Mouse (Mus musculus): Measurements from ENCODE around the gene Lrrc45. TPM values are rescaled to one million over a fixed set of nuclear protein-coding genes. Genes with fewer than 3 reads are reported as not detected.

Lrrc45 gene
- polyA plus RNA-seq, 1 experiment from 2014 or later = 86.6 TPM

- Histone ChIP-seq H3K27ac (ENCODE audit: low read length) (no peak overlapping the region), H3K4me2 (ENCODE audit: low read length) (no peak overlapping the region), H3K9me3 (replicated peaks; ENCODE audit: control insufficient read depth, low read length, poor library complexity, severe bottlenecking) (no peaks in the 10 kb centered on the region), H3K27me3 (ENCODE audit: control insufficient read depth, insufficient read depth, low read depth, low read length) (no peaks in the 10 kb centered on the region), H3K4me1 (ENCODE audit: control insufficient read depth, insufficient read depth, low read length) (peaks cover 20% of the 10 kb centered on the region), H3K36me3 (ENCODE audit: control insufficient read depth, insufficient read depth, low read length) (peaks cover 8% of the 10 kb centered on the region), H3K4me3 (ENCODE audit: low read depth, low read length) (no peak overlapping the region), H3K9ac (ENCODE audit: low read depth, low read length) (no peak overlapping the region)
- no peak for ATAC-seq
- 76% methylated on average over 5 of the region's 5 CpGs for WGBS
Observed at GRCm38 (mm10) chr11:120710672-120711071, 3.1 kb upstream of the Lrrc45 start.

- Histone ChIP-seq H3K36me3 (ENCODE audit: control insufficient read depth, insufficient read depth, low read length) (peaks cover 8% of the 10 kb centered on the region), H3K4me3 (ENCODE audit: low read depth, low read length) (no peak overlapping the region), H3K9ac (ENCODE audit: low read depth, low read length) (no peak overlapping the region), H3K4me1 (ENCODE audit: control insufficient read depth, insufficient read depth, low read length) (peaks cover 17% of the 10 kb centered on the region), H3K27ac (ENCODE audit: low read length) (no peak overlapping the region), H3K27me3 (ENCODE audit: control insufficient read depth, insufficient read depth, low read depth, low read length) (no peaks in the 10 kb centered on the region), H3K9me3 (replicated peaks; ENCODE audit: control insufficient read depth, low read length, poor library complexity, severe bottlenecking) (no peaks in the 10 kb centered on the region), H3K4me2 (ENCODE audit: low read length) (peak overlapping the region; percentile 100)
- ATAC-seq = no peak
- WGBS = 66% methylated on average over 8 of the region's 8 CpGs
Observed at GRCm38 (mm10) chr11:120711980-120712604, 1.6 kb upstream of the Lrrc45 start.

- H3K9me3 ChIP-seq (replicated peaks; ENCODE audit: control insufficient read depth, low read length, poor library complexity, severe bottlenecking) = no peaks in the 10 kb centered on the region
- H3K4me2 ChIP-seq (ENCODE audit: low read length) = peak overlapping the region; percentile 100
- peak; percentile 68 for ATAC-seq
- H3K27me3 ChIP-seq (ENCODE audit: control insufficient read depth, insufficient read depth, low read depth, low read length) = no peaks in the 10 kb centered on the region
- peak overlapping the region; percentile 69 for H3K9ac ChIP-seq (ENCODE audit: low read depth, low read length)
- H3K36me3 ChIP-seq (ENCODE audit: control insufficient read depth, insufficient read depth, low read length) = peaks cover 8% of the 10 kb centered on the region
- peak overlapping the region; percentile 49 for H3K4me3 ChIP-seq (ENCODE audit: low read depth, low read length)
- peak overlapping the region; percentile 74 for H3K27ac ChIP-seq (ENCODE audit: low read length)
- peaks cover 15% of the 10 kb centered on the region for H3K4me1 ChIP-seq (ENCODE audit: control insufficient read depth, insufficient read depth, low read length)
- WGBS = under 1% methylated on average over 38 of the region's 38 CpGs
Observed at GRCm38 (mm10) chr11:120712771-120713568, 755 bp upstream of the Lrrc45 start.

GRCm38 (mm10) chr11:120714546-120714945 is 821 bp downstream of the Lrrc45 start:
- Histone ChIP-seq H3K36me3 (ENCODE audit: control insufficient read depth, insufficient read depth, low read length) (peaks cover 10% of the 10 kb centered on the region), H3K9me3 (replicated peaks; ENCODE audit: control insufficient read depth, low read length, poor library complexity, severe bottlenecking) (no peaks in the 10 kb centered on the region), H3K4me3 (ENCODE audit: low read depth, low read length) (peak overlapping the region; percentile 49), H3K27ac (ENCODE audit: low read length) (no peak overlapping the region), H3K4me1 (ENCODE audit: control insufficient read depth, insufficient read depth, low read length) (peaks cover 15% of the 10 kb centered on the region), H3K4me2 (ENCODE audit: low read length) (peak overlapping the region; percentile 72), H3K27me3 (ENCODE audit: control insufficient read depth, insufficient read depth, low read depth, low read length) (no peaks in the 10 kb centered on the region), H3K9ac (ENCODE audit: low read depth, low read length) (peak overlapping the region; percentile 69)
- WGBS = 62% methylated on average over 10 of the region's 10 CpGs
- no peak for ATAC-seq

- no peak overlapping the region for H3K9ac ChIP-seq (ENCODE audit: low read depth, low read length)
- H3K4me2 ChIP-seq (ENCODE audit: low read length) = no peak overlapping the region
- H3K4me3 ChIP-seq (ENCODE audit: low read depth, low read length) = no peak overlapping the region
- no peak overlapping the region for H3K27ac ChIP-seq (ENCODE audit: low read length)
- no peak for ATAC-seq
- 92% methylated on average over 9 of the region's 9 CpGs for WGBS
- H3K27me3 ChIP-seq (ENCODE audit: control insufficient read depth, insufficient read depth, low read depth, low read length) = no peaks in the 10 kb centered on the region
- H3K9me3 ChIP-seq (replicated peaks; ENCODE audit: control insufficient read depth, low read length, poor library complexity, severe bottlenecking) = no peaks in the 10 kb centered on the region
- H3K4me1 ChIP-seq (ENCODE audit: control insufficient read depth, insufficient read depth, low read length) = peaks cover 15% of the 10 kb centered on the region
- H3K36me3 ChIP-seq (ENCODE audit: control insufficient read depth, insufficient read depth, low read length) = peaks cover 7% of the 10 kb centered on the region
Observed at GRCm38 (mm10) chr11:120715131-120715530, 1.4 kb downstream of the Lrrc45 start.

GRCm38 (mm10) chr11:120719242-120719641 is 5.5 kb downstream of the Lrrc45 start:
- Histone ChIP-seq H3K4me2 (ENCODE audit: low read length) (no peak overlapping the region), H3K9ac (ENCODE audit: low read depth, low read length) (no peak overlapping the region), H3K27me3 (ENCODE audit: control insufficient read depth, insufficient read depth, low read depth, low read length) (no peaks in the 10 kb centered on the region), H3K4me1 (ENCODE audit: control insufficient read depth, insufficient read depth, low read length) (peaks cover 15% of the 10 kb centered on the region; the same call in 1 of the 2 replicates), H3K9me3 (replicated peaks; ENCODE audit: control insufficient read depth, low read length, poor library complexity, severe bottlenecking) (no peaks in the 10 kb centered on the region), H3K36me3 (ENCODE audit: control insufficient read depth, insufficient read depth, low read length) (peaks cover 7% of the 10 kb centered on the region), H3K4me3 (ENCODE audit: low read depth, low read length) (no peak overlapping the region), H3K27ac (ENCODE audit: low read length) (no peak overlapping the region)
- no peak for ATAC-seq
- WGBS = 94% methylated on average over 9 of the region's 9 CpGs

- Histone ChIP-seq H3K9me3 (replicated peaks; ENCODE audit: control insufficient read depth, low read length, poor library complexity, severe bottlenecking) (no peaks in the 10 kb centered on the region), H3K27ac (ENCODE audit: low read length) (no peak overlapping the region), H3K4me2 (ENCODE audit: low read length) (no peak overlapping the region), H3K4me1 (ENCODE audit: control insufficient read depth, insufficient read depth, low read length) (peaks cover 9% of the 10 kb centered on the region; the same call in 1 of the 2 replicates), H3K27me3 (ENCODE audit: control insufficient read depth, insufficient read depth, low read depth, low read length) (no peaks in the 10 kb centered on the region), H3K4me3 (ENCODE audit: low read depth, low read length) (no peak overlapping the region), H3K9ac (ENCODE audit: low read depth, low read length) (no peak overlapping the region), H3K36me3 (ENCODE audit: control insufficient read depth, insufficient read depth, low read length) (peaks cover 7% of the 10 kb centered on the region)
- 90% methylated on average over 13 of the region's 13 CpGs for WGBS
- ATAC-seq = no peak
Observed at GRCm38 (mm10) chr11:120719841-120720376, 6.2 kb downstream of the Lrrc45 start.

- ATAC-seq = peak; percentile 18; the same call in 1 of the 2 replicates
Observed at GRCm38 (mm10) chr11:120720450-120720849, 6.7 kb downstream of the Lrrc45 start.

More at GRCm38 (mm10) chr11:120720450-120720849, 6.7 kb downstream of the Lrrc45 start:
- WGBS = 10% methylated on average over 17 of the region's 17 CpGs
- Histone ChIP-seq H3K27ac (ENCODE audit: low read length) (peak overlapping the region; percentile 76), H3K36me3 (ENCODE audit: control insufficient read depth, insufficient read depth, low read length) (peaks cover 7% of the 10 kb centered on the region), H3K4me3 (ENCODE audit: low read depth, low read length) (peak overlapping the region; percentile 59), H3K9ac (ENCODE audit: low read depth, low read length) (peak overlapping the region; percentile 79), H3K4me1 (ENCODE audit: control insufficient read depth, insufficient read depth, low read length) (peaks cover 8% of the 10 kb centered on the region; the same call in 1 of the 2 replicates), H3K9me3 (replicated peaks; ENCODE audit: control insufficient read depth, low read length, poor library complexity, severe bottlenecking) (no peaks in the 10 kb centered on the region), H3K4me2 (ENCODE audit: low read length) (peak overlapping the region; percentile 69), H3K27me3 (ENCODE audit: control insufficient read depth, insufficient read depth, low read depth, low read length) (no peaks in the 10 kb centered on the region)

Data from midbrain, embryonic 16.5 days (tissue).